Mouse (Mus musculus): ENCODE data around the gene Vsig2.

Vsig2 gene

DNA sequence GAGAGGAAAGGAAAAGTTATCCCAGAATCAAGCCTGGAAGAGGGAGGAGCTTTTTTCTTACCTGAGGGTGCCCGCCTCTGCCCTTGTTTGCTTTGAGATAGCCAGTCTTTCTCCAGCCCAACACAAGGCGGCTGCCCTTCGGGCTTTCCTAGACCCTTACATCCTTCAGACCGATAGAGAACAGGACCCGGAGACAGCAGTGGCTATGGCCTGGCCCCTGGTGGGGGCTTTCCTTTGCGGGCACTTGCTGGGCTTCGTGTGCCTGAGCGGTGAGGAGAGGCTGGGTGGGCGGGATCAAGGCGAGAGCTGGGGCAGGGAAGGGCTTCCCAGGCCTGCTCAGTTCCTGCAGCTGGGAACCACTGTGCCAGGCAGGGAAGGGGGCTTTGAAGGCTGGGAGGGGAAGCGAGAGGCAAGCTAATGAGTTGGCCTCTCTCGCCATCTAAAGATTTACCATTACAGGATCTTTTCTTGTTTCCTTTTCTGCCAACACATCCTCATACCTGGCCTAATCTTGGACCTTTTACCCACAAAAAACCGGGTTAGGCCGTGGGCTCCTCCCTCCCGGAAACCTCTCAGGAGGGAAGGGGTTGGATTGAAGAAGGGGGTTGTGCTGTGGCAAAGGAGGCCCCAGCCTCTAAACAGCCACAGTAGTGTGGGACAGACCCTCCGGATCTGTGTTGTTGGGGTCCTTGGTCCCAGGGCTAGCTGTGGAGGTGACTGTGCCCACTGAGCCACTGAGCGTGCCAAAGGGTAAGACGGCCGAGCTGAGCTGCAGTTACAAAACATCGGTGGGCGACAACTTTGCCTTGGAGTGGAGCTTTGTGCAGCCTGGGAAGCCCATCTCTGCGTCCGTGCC is at the start of gene Vsig2:
Gene Vsig2 (plus strand): TSS at position 86 of the 856 bp plus-strand sequence.
- DNase-seq: no peak

DNA sequence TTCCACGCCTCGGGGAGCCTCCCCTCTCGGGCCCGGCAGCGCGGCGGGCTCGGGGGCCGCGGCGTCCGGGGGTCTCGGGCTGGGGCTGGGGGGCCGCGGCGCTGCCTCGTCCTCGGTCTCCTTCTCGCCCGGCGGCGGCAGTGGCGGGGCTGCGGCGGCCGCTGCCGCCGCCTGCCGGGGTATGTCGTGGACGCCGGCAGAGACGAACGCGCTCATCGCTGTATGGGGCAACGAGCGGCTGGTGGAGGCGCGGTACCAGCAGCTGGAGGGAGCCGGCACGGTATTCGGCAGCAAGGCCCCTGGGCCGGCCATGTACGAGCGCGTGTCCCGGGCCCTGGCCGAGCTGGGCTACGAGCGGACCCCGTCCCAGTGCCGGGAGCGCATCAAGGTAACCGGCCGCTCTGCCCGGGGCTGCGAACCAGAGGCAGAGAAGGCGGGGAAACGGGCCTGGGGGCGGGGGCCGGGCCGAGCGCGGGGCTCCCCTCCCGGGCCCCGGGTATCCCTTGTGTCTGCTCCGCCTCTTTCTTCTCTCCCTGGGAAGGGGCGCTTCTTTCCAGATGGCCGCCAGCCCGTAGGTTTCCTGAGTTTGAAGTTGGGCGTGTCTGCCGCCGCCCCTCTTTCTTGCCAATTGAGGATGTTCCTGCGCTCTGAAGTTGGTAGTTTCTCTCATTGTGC is 49.5 kb upstream of the Vsig2 start:
- peak; percentile 49 for DNase-seq

DNA sequence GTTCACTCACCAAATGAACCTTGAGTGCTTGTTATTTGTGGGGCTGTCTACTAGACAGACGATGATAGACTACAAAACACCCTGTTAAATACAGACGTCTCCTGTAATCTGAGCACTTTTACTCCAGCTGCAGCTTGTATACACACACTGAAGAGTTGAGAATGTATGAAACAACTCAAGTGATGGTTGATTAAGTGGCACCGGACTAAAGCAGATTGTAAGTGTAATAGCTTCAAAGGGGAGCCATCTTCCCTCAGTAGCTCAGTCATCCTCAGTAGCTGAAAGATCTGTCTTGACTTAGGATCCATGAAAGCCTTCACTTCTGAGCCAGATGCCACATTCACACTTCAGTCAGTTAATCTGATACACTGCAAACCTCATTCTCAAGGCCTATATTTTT is 43.3 kb upstream of the Vsig2 start:
- DNase-seq: peak; percentile 31

DNA sequence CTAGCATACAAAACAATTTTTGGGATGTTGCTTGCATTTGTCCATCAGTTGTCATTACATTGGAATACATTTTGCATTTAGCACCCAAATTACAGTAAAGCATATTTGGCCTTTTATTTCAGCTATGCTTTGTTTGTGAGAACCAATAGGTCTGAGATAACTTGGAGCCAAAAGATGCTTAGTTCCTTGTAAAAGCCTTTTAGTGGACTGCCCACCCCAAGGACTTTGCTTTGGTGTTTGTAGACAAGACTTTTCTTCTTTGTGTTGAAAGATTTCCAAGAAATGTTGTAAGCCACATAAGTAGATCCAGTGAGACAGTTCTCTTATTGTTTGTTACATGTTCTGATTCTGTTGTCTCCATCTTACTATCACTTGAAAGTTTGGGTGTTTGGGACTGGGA is 42.7 kb upstream of the Vsig2 start:
- DNase-seq: no peak

DNA sequence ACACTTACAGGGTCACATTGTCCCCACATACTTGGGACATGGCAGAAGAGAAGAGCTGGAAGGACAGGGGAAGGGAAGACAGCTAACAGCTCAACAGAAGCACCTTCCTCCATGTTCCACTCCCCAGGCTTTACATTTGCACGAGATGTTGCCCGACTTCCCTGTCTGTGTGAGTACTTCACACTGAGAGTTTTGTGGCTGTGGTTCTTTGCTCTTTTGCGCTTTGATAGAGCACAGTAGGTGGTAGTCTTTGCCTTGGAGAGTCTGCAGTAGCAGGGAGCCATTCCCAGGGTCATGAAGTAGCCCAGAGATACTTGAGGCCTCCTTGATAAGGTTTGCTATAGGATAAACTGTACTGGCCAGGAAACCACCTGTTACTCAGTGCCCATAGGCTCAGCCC is 38.9 kb upstream of the Vsig2 start:
- DNase-seq: no peak

DNA sequence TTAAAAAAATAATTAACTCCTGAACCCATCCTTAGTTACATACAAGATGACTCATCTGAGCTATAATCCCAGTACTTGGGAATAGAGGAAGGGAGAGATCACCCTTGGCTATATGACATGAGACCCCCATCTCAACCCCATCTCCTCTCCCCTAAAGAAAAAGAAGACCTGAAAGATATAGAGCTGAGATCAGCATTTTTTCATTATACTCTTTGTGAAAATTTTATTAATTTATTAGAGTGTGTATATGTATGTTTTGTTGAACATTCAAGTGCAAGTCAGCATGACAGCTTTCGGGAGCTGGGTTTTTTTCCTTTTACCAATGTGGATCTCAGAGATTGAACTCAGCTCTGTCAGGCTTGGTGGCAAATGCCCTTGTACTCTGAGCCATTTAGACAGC is 37.9 kb upstream of the Vsig2 start:
- no peak for DNase-seq

DNA sequence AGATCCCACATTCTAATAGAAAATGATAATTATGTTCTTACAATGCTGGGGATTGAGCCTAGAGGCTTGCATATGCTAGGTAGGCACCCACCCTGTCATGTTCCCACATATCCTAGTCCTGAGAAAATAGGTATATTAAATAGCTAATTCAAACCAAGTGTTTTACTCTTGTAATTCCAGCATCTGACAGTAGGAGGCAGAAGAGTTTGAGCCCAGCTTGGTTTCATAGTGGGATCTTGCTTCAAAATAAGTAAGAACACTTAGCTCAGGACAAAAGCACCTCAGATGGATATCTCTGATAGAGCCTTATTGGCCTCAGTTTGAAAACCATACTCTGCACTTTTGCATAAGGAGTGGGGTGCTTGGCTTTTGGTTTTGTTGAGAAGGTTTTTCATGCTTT is 34.7 kb upstream of the Vsig2 start:
- no peak for DNase-seq

DNA sequence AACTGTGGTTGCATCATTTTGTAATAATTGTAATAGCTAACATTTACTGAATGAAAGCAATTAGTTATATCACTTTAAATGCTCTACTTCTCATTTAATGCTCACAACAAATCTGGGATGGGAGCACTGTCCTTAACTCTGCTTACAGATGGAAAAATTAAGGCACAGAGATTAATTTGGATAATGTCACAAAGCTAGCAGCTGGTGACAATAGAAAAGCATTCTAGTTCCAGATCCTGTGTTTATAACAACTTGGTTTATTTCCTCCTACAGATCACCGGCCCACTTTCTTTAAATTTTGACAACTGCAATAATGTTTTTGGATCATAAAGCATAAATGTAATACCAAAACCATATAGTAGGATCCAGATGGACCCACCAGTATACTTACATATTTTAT is 33.0 kb upstream of the Vsig2 start:
- DNase-seq: no peak

DNA sequence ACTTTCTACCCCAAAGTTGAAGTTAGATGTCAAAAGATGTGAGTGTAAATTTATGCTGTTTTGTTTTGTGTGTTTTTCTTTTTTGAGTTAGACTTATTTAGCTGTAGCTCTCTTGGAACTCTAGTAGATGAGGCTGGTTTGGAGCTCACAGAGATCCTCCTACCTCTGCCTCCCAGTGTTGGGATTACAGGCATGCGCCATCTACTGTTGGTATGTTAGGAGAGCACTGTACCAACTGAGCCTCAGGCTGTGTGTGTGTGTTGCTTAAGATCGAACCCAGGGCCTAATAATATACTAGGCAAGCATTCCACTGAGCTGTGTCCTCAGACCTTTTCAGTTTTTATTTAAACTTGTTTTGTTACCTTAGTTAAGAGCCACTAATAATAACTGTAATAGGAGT is 27.0 kb upstream of the Vsig2 start:
- no peak for DNase-seq

DNA sequence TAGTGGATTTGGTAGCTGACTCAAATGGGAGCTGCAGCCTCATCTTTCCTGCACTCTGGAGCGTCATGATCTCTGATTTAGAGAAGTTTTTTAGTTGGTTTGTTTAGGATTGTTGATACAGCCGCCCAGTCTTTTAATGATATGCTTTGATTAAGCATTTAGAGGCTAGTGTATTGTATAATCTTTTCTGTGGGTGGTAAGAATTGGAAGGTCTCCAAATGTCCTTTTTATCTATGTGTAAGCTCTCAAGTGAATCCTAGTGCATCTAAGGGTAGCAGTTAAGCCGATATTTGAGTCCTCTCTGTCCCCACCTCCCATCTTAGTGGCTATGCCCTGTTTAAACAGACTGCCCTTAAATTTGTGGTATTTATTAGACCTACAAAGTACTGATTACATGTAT is 24.6 kb upstream of the Vsig2 start:
- DNase-seq: no peak

DNA sequence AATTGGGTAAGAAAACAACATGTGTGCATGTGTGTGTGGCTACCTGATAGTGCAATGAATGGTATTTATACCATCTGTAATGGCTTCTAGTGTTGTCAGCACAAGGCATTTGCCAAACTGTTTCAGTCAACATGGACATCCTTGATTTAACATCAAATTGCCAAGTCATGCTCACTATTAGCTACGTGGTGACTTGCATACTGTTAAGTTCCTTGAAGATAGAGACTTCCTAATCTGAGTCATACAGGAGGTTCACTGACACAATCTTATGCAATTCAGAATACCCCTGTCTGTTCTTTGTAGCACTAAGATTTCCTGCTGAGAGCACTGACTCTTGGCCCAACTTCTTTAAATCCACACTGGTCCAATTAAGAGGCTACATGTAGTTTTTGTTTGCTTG is 21.6 kb upstream of the Vsig2 start:
- no peak for DNase-seq

DNA sequence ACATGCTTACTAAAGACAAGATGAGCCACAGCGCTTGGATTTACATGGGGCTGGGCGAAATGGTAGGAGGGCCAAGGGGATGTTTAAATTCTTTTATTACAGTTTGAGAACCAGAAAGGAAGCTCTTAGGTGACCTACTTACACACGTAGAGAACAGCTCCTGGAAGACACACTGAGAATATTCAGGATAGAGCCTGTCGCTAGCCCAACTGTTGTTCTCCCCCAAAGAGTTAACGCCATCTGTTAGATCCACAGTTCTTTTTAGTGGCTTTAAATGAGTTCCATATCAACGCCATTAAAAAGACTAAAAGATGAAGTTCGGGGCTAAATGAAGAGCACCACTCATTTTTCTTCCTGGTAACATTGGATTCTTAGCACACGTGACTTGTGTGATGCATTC is 20.1 kb upstream of the Vsig2 start:
- no peak for DNase-seq

DNA sequence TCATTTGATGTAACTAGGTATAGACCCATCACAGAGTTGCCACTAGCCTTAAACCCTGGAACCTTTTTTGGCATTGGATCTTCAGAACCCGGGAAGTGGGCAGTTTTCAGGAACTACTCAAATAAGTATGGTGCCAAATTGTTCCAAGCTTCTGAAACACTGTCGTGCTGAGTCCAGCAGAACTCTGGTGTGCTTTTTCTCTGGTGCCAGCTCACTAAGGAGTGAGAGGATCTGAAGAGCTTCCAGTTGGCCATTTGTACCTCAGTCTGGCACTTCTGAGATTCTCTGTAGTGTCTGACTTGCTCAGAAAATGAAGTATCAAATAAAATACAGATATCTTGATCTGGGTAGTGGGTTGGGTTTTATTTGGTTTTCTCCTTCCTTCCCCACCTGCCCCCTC is 19.1 kb upstream of the Vsig2 start:
- no peak for DNase-seq

DNA sequence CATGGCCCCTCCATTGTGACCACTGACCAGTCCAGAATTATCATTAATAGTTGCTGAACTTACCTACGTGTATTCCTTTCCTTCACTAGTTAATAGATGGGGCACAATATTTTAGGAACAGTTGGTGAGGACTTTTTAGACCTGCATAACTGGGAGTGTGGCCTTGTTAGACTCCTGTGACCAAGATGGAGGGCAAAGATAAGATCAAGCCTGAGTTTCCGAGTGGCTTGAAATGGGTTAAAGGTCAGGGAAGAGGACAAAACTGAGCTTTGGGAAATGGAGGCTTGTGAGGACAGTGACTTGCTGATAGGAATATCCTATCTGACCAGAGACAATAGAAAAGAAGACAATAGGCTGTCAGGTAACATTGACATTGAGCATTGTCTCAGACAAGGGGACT is 13.6 kb upstream of the Vsig2 start:
- no peak for DNase-seq

DNA sequence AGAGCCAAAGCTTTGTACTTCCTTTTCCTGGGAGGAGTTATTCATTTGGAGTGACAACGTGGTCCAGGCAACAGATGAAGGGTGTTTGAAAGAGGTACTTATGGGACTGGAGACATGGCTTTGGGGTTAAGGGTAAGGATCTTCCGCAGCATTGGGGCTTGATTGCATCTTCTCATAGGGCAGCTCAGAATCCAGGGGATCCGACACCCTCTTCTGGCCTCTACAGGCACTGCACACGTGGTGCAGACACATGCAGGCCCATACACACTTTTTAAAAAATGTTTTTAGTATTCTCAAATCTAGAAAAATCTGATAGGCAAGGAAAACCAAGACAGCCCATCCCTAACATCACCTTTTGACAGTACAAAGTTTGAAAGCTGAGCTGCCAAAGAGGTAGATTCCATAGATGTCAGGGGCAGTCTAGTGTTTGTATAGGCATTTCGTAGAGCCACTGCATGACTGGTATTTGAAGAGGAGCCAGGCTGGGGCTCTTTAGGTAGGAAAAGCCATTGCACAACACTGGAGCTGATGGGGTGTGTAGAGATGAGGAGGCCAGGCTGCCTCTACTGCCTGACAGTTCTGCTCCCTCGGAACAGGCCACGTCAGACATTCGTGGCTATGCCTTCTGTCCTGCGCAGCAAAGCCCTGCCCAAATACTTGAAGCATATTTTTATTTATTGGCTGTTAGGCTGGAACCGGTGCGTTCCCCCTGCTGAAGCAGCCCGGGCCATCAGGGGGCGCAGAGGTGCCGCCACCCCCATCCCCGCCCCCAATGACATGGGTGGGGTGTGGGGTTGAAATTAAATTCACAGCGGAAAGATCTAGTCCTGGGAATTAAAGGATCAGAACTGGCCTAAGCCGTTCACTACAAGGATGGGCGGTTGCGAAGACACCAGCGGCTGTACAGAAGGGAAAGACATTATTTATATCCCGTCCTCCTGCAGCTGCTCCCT is 12.3 kb upstream of the Vsig2 start:
- peak; percentile 69 for DNase-seq

DNA sequence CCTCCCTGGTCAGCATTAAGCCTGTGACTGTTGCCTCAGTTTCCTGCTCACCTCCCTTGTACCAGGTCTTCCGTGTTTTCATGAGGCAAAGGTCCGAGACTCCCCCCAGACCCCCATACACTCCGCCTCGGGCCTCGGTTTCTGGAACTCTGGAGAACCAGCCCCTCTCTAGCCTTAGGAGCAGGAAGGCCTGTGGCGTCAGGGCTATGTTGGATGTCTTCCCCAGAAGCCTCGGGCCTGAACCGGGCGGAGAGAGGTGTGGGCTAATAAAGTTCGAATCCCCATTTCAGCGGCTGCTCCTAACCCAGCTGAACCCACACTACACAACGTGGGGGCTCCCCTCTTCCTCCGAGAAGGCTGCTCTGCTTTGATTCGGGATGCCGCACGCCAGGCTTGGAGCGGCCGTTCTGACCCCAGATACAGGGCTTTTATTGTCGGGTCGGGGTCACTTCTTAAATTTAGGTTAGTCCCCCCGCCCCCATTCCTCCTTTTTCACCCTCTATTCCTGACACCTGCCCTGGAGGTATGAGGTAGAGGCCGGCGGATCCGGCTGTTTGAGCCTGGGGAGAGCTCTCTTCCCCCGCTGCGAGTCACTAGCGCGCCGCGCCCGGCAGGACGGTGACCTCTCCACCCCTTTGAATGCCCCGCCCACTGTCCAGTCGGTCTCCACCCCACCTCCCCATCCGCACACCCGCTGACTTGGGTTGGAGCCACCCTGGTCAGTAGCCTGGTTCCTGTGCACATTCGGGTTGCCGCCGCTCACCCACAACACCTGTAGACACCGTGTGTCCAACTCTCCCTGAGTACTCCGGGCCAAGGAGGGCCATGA is 11.4 kb upstream of the Vsig2 start, which contains the start of gene Esam:
Gene Esam (plus strand): TSS at position 683 of the 829 bp plus-strand sequence.
- DNase-seq: peak; percentile 90

DNA sequence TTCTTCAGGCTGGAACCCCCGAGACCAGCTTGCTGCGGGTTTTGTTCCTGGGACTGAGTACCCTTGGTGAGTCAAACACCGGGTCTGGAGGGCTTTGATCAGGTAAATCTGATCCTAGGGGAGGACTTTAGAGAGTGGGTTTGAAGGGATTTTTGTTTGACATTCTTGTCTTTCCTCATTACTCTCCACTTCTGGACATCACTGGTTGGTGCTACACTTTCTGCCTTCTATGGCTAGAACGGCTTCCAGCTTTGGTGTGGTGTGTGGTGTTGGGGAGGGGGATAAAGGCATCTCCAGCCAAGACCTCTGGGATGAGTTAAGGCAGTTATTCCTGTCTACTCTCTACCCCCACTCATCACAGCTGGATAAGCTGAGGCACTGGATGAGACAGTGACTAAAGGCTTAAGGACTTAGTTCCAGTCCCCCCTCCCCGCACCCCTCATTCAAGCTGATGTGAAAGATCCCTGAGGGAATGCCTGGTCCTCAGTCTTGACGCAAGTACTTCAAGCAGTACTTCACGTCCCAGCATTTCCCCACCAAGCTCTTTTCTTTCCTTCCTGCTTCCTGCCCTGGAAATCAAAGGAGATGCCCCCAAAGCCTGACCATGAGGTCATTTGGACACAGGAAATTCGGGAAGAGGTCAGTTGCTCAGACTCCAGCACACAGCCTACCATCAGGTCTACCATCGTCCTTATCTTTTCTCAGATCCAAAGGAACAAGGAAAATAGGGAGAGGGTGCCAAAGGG is 10.7 kb upstream of the Vsig2 start:
- DNase-seq: peak; percentile 48

DNA sequence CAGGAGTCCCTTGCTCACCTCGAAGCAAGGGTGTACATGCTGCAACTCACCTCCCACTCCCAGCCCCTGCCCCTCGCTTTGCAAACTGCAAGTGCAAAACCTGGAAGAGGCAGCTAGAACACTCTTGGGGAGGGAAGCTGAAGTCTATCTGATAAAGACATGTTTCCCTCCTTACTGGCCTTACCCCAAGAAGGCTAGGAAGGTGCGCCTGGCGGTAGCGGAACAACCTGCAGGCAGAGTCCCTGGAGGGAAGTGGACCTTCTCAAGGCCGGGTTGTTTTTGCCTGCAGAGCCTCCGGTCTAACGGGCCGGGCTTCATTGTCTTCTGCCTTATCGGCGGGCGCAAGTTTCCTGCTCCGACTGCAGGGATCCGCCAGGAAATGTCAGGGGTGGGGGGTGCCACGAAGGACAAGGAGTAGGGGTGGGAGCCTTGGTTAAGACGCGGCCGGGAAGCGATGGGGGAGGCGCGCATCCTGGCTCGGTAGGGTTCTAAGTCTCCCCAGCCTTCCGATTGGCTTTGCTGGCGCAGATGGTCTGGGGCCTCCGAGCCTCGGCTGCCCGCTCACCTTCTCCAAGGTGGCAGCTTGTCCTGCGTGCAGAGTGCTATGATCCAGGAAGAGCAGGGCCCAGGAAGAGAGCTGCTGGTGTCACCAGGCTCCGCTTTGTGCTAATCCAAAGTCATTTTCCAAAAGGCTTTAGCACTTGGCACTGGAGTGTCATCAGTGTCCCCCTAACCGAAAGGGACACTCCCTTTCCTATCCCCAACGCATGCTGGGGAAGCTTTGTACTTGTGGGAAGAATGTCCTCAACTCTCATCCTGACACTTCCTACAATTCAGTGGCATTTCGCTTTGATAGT is 8.8 kb upstream of the Vsig2 start:
- DNase-seq: peak; percentile 84

DNA sequence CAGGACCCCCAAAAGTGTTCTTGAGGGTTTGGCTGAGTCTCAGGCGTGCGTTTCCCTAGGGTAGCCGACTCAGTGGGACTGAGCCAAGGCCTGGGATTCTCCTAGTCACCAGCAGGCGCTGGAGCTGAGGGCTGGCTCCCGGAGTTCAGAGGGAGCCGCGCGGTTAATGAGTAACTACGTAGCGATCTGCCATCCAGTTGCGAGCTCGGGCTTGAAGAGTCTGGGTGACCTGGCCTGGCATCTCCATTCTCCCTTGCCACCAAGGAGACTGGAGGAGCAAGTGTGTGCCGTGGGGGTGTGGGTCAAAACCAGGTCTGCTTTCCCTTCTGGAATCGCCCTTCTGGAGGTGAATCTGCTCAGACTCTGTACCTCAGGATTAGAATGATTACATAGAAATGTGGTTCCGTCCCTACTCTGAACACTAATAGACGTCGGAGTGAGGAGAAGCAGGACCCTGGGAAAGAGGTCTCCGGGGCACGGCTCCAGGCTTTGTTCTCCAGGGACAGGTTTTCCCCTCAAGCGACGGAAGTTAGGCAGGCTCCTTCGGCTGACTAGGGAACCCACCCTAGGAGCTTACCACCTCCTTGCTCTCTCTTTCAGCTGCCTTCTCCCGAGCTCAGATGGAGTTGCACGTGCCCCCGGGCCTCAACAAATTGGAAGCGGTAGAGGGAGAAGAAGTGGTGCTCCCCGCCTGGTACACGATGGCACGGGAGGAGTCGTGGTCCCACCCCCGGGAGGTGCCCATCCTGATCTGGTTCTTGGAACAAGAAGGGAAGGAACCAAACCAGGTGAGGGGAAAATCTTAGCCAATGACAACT is 8.0 kb upstream of the Vsig2 start:
- peak; percentile 75 for DNase-seq

DNA sequence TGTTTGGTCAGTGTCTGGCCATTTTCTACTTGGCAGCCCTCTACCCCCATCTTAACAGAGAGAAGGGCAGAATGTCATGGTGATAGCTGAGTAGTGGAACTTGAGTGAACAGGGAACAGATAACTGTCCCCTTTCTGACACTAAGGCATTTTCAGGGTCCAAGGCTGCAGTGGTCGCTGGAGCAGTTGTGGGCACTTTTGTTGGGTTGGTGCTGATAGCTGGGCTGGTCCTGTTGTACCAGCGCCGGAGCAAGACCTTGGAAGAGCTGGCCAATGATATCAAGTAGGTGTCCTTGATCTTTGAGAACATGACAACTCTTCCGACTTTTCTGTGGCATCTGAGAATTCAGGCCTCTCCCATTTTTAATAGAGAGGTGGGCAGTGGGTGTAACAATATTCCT is 2.2 kb upstream of the Vsig2 start:
- no peak for DNase-seq

Measured in lung, postnatal 14 days (tissue).